Mouse (Mus musculus) cerebellum, postnatal 25 days (tissue): ENCODE results near the gene Smarcd3.
"Not testable (repeated sequence)": the region's sequence is repeated elsewhere in the genome, so short reads cannot be mapped to it uniquely, and the experiment has no call there.

ENCODE experiments used
- DNase-seq, 2 experiments: peaks; one replicate each; pipeline ENCODE4 v3.0.0; 2021; ENCODE audit warnings: mixed read lengths in 2 of 2

Smarcd3 gene

DNA sequence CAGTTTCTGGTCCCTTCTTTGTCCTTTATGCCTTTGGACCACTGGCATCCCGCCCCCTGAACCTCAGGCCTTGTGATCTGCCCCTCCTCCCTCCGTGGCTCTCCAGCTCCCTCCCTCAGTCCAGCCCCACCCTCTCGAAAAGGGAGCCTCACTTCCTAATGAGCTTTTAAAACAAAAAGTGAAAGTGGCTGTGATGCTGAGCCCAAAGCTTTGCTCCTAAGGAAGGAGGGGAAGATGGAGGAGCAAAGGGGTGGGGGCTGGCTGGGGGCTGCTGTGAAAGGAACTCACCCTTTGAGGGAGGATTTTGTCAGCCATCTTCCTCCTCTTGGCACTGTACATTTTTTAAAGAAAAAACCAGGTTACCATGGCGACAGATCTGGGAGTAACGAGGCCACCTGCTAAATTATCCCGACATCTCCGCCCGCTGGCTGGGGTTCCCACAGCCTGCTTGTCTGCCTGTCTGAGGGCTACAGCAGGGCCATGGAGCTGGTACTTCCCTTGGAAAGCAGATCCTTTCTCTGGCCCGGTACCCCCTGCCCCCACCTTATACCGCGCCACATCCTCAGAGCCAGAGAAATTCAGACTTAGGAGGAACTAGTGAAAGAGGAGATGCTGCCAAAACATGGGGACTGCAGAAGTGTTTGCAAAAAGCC, 27.6 kb downstream of the Smarcd3 start:
- peak; percentile 52 to 60 for DNase-seq

DNA sequence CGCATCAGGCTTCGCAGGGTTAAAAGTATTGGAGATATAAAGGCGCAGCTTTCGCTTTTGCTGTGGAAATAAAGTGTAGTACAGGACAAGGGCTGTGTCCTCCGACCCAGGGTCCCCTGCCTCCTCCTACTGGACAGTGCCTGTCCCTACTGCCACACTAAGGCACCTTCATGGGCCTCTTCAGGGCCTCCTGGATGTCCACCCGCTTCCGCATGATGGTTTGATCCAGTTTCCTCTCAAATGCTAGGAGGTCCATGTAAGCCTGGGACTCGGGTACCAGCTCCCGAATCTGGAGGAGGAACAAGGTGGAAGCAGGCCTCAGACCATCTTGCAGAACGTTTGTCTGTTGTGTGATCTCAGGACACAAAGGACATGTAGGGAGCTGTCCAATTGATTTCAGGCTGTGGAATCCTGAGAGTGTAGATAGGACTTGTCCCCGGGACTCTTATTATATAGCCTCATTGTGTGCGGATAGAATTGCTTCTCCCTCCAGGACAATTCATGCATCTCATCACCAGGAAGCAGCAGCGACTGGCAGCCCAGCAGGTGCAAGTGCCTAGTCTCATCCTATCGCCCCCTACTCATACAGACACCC, 28.3 kb downstream of the Smarcd3 start:
- DNase-seq, result peak in 1 of 2 experiments; percentile 16

DNA sequence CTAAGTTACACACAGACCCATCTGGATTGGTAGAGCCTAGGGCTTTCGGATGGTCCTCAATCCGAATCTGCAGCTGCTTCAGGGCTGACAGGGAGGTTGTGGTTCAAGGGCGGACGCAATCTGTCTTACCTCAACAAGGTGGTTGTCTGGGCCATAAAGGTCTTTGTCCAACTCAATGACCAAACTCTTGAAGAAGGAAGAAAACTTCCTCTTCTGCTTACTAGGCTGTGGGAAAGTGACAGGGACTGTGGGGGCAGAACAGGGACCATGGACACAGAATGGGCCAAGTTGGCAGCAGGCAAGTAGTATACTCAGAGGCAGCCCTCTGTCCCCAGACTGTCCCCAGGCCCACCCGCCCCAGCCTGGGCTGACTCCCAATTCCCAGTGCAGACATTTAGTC, 28.9 kb downstream of the Smarcd3 start:
- no peak for DNase-seq

DNA sequence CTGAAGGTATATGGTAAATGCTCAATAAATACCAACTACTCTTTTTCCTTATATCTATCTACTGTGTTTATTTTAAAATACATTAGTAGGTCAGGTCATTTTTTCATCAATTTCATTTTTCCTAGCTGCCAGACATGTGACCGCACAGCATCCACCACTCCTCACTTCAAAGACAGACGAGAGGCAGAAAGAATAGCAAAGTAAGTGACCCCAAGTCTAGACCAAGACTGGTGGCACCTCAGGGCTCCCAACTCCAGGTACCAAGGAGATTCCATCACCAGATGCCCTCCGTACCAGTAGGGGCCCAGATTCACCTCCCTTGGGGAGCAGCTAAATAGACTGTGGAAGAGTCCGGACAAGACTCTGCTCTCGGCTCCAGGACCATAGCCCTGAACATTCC, 29.9 kb downstream of the Smarcd3 start:
- no peak for DNase-seq

DNA sequence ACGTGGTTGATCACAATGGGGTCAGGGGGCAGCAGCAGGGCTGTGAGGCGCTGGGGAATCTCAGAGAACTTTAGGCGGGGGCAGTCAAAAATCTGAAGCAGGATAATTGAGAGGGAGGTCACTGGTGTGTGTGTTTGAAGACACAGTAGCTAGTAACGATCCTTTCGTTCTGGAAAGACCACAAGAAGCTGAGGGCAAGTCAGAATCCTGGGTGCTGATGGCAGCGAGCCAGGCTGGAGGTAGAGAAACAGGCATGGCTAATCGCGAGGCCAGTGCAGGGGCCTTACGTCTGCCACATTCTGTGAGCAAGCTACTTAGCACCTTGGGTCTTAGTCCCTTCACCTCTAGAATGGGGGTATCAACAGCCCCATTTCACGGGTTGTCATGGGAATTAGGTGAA, 30.3 kb downstream of the Smarcd3 start:
- DNase-seq, result peak in 1 of 2 experiments; percentile 31

DNA sequence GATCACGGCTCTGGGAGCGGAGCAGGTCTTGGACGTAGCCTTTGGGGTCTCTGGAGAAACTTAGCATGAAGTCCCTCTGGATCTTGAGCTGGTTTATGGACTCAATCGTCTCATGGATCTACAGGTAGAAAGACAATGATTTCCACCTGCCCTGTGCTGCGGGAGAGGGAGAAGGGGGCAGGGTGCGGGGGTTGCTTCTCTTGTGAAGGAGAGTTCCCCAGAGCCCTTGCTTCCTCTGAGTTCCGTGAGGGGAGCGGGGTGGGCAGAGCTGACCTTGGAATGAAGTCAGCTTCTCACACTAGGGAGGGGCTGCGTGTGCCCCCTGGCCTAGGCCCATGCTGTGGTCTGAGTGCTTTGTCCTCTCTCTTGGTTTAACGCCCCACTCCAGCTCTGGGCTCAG, 31.0 kb downstream of the Smarcd3 start:
- DNase-seq, result no peak

DNA sequence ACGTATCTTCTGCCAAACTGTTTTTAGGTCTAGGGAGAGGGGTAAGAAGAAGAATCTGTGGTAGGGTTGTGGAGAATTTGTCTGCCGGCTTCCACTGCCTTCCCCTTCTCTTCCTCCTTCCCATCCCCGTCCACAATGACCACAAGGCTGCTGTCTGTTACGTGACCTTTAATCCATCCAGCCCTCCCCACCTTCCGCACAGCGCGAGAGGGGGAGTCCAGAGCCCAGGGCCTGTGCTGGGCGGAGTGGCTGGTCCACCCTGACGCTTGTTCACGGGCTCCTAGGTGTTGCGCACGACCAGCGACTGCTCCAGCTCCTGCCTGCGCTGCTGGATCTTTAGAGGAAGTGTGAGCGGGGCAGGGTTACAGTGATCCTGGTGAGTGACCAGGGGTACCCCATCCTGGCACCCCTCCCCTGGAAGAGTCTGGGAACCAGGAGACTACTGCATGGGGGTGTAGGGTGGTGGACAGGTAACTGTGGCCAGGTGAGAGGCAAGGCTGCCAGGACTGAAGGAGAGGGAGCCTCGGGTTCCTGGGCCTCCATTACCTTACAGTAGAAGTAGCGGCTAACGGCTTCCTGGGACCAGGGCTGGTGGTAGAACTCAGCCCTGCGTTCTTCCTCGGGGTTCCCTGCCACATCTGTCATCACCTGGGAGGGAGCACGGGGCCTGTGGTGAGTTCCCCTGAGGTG, 31.6 kb downstream of the Smarcd3 start:
- DNase-seq, result peak in 1 of 2 experiments; percentile 22

DNA sequence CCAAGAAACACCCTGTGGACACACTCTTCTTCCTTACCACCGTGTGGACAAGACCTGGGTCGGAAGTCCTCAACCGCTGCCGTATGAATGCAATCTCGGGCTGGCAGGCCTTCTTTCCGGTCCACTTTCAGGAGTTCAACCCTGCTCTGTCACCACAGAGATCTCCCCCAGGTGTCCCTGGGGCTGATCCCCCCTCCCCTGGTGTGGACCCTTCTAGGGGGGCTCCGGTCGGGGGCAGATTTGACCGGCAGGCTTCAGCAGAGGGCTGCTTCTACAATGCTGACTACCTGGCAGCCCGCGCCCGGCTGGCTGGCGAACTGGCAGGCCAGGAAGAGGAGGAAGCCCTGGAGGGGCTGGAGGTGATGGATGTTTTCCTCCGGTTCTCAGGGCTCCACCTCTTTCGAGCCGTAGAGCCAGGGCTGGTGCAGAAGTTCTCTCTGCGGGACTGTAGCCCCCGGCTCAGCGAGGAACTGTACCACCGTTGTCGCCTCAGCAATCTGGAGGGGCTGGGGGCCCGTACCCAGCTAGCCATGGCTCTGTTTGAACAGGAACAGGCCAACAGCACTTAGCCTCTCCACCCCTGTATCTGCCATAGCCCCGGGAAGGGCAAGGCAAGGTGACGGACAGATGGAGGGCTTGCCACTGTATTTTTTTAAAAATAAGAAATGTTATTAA, 32.3 kb downstream of the Smarcd3 start:
- peak in 1 of 2 experiments; percentile 16 for DNase-seq

DNA sequence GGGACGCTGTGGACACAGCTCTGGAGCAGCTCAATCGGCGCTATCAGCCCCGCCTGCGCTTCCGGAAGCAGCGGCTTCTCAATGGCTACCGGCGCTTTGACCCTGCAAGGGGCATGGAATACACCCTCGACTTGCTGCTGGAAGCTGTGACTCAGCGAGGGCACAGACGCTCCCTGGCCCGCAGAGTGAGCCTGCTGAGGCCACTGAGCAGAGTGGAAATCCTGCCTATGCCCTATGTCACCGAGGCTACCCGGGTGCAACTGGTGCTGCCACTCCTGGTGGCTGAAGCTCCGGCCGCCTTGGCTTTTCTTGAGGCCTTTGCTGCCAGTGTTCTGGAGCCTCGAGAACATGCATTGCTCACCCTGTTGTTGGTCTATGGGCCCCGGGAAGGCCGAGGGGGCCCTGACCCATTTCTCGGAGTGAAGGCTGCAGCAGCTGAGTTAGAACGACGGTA, 32.9 kb downstream of the Smarcd3 start:
- peak in 1 of 2 experiments; percentile 26 for DNase-seq

DNA sequence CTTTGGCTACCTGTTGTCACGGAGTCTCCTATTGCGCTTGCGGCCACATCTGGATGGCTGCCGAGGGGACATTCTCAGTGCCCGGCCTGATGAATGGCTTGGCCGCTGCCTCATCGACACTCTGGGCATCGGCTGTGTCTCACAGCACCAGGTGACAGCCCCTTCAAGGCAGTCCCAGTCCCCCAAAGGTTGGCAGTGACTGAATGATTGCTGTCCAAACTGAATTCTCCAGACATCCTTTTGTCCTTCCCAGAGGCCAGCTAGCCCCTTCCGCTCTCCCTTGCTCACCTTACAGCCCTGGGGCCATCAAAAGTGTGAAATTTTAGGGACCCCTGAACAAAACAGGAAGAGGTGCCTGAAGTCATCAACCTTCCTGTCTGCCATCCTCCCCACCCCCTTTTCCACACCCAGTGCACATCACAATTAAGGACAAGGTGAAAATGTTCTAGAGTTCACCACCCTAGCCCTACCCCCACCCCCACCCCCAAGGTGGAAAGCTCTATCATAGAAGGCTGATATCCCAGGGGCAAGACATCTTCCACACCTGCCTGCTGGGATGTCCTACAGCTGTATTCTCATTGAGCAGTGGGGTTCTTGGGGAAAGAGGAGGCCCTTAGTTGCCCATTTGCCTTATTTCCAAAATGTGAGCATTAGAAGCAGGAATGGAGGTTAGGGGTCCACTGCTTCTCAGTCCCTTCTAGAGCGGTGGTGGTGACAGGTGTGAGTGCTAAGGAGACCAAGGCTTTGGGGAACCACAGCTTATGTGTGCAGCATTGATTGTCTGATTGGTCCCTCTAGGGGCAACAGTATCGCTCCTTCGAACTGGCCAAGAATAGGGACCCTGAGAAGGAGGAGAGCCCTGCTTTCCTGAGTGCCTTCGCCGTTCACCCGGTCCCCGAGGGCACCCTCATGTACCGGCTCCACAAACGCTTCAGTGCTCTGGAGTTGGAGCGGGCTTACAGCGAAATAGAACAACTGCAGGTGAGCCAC, 34.4 kb downstream of the Smarcd3 start:
- DNase-seq, result no peak

DNA sequence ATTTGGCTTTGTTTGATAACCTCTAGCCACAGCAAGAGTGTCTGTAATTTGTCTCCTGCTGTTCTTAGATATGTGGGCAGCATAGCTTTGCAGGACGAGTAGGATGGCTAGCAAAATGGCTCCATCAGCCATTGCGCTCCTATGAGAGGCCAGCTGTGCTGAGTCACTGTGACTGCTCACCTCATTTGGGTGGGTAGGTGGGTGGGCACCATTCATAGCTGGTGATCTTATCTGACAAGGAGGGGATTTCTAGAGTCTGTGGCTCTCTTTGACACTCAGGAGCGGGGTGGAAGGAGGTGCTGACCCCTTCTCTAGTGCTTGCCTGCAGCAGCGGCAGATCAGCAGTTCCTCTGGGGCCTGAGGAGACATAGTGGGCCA, 37.0 kb downstream of the Smarcd3 start:
- DNase-seq, result peak; percentile 14 to 15

DNA sequence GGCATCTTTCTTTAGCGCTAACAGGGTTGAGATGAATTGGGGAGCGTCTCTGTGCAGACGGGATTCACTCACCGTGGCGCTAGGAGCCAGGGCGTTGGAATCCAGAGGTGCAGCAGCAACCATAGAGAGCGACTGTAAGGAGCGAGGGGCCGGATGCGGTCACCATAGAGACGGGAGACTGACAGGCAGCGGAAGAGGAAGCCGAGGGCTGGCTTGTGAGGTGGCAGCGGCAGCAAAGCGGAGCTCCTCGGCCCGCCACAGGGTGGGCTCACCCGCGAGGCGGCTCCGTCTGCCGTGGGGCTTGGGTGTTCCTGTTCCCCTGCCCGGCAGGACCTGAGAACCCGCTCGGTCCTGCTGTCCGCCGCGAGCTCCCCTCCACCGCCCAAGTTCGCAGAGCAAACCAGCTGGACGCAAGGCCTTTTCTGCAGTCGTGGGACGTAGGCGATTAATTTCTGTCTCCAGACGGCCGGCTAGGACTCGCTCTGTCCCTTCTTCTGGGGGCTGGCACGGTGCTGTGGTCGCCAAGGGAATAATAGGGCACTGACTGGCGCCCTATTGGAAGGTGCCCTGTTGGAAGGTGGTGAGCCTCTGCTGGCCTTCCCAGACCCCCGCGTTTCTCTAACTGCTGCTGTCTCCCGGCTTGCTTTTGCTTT, 37.5 kb downstream of the Smarcd3 start, which contains the start of gene Chpf2:
Chpf2 (plus strand) TSS at position 195 of the 653 bp plus-strand sequence.
- peak; percentile 80 to 89 for DNase-seq

DNA sequence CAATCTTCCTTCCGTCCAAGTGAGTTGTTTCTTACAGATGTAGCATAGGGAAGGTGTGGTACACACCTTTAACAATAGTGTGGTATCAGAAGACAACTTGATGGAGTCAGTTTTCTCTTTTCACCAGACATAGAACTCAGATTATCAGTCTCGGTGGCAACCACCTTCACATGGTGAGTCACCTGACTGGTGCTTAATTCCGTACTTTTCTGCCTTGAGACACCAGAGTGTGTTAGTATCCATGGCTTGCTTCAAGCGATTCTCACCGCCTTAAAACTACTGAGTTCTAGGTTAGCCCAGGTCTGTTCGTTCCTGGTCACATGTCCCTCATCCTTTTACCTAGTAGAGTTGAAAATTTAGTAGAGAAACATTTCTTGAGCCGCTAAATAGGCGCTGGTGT, 38.1 kb downstream of the Smarcd3 start:
- DNase-seq, result peak in 1 of 2 experiments; percentile 14

DNA sequence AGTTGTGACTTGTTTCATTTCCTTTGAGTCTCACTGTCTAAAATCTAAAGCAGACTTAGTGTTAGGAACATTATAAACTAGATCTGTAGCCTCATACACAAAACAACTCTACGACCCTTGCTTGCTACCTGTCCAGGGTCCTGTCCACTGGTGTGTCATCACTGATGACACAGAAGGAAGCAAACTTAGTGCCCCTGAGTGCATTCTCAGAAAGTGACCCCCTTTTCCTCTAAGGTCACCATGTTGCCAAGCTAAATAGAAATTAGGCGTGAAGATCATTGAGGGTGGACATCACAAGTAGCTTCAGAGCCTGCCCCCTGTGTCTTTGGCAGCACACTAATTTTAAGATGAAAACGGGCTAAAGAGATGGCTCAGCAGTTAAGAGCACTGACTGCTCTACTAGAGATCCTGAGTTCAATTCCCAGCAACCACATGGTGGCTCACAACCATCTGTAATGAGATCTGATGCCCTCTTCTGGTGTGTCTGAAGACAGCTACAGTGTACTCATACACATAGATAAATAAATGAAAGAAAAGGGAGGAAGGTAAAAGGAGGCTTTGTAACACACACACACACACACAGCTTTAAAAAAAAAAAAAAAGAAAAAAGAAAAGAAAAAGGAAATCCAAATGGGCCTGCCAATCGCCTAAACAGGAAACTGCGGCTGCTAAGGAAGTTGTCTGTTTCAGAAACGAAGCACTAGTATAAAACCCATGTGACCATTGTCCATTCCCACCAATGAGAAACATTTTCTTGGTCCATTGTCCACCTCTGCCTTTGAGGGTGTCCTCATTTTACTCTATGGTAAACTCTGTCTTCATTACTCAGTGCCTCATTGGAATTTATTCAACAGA, 45.9 kb downstream of the Smarcd3 start:
- no peak for DNase-seq

DNA sequence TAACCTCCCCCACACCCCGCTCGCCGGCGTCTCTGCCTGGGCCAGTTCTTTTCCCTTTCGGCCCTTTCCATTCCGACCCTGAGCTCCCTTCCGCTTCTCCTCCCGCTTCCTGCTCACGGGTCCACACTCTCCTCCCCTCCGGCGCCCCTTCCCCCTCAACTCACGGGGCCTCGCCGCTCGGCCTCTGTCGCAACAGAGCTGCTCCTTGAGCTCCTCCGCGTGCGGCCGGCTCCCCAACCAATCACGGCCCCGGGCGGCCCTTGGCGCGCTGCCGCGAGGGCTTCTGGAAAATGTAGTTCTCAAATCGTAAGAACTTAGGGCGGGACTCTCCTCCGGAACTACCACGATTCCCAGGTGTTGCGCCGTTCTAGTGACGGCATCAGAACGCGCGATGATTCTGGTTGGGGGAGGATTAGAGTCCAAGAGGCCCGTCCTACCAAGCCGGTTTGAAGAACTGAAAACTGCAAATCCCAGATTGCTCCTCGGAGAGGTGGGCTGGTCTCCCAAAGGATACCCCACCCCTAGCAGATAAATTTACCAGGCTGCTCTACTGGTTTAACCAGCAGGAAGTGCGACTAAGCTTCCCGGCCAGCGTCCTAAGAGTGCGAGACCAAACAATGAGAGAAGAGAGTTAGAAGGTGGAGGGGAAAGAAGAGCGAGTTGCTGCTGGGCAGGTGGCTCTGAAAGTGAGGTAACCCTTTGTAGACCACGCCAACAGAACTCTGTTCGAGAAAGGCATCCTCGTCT, 46.9 kb downstream of the Smarcd3 start, which contains the start of gene Abcf2:
Abcf2 (minus strand) TSS at position 285 of the 747 bp plus-strand sequence.
- peak; percentile 100 for DNase-seq

DNA sequence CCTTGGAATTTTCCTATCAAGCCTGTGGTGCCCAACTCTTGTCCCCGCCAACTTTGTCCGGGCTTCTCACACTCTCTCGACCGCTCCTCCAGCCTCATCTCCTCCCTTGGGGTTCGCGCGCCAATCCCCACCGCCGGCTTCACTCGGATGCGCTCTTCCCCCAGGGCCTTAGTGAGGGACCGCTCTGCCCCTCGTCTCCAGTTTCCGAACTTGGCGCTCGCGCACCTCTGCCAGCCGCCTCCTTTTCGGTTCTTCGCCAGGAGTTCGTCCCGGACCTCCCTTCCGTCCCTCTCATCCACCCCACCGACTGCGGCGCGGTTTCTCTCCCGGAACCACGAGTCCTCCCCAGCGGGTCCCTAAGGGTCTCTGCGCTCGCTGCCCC, 47.4 kb downstream of the Smarcd3 start:
- DNase-seq, result no peak

DNA sequence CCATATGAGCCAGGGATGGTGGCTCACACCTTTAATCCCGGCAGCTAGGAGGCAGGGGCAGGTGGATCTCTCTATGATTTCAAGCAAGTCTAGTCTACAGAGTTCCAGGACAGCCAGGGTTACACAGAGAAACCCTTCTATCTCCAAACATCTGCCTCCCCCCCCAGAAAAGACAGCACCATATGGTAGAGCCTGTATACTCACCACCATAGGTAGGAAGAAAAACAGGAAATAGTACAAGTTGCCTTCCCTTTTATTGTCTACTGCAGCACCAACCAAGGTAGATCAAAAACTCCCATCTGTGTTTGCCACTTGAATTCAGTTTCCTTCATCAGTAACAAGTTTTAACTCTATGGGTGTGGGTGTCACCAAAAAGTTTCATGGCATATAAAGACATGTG, 48.3 kb downstream of the Smarcd3 start:
- no peak for DNase-seq

DNA sequence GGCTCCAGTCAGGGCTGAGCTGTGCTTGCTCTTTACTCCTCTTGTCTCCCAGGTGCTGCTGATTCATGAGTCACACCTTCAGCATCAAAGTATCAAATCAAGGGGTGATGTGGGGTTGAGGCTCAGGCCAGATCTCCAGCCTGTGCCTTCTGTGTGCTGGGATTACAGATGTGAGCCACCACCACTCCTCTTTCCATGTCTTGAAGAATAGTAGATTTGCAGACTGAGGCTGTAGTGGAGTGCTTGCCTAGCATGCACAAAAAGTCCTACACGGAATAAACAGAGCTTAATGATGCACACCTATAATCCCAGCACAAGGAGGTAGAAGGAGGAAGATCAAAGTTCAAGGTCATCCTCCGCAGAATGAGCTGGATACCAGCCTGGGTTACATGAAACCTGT, 67.5 kb downstream of the Smarcd3 start, which contains the start of gene 4931409K22Rik:
4931409K22Rik (minus strand) TSS at position 101 of the 400 bp plus-strand sequence.
- DNase-seq, result no peak

DNA sequence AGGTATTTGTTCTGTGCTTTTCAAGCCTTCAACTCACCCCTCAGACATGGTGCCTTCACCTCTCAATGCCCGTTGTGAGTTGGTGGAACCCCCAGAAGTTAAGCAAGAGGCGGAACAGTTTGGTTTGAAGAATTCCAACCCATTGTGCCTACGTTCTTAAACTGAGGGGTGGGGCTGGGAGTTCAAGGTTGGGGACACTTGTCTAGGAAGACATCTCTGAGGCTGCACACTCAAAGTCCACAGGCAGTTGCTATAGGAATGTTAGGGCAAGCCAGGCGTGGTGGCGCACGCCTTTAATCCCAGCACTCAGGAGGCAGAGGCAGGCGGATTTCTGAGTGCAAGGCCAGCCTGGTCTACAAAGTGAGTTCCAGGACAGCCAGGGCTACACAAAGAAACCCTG, 68.9 kb downstream of the Smarcd3 start:
- not testable (repeated sequence) for DNase-seq
